Mouse (Mus musculus): ENCODE results near the gene Ccdc96. TPM values are rescaled to one million over a fixed set of nuclear protein-coding genes. Genes with fewer than 3 reads are reported as not detected.

The Ccdc96 gene
- total RNA-seq, 2 experiments from 2014 or later = 0.91 to 1.3 TPM

- DNase-seq (ENCODE audit: low spot score in 2 of 2) = no peak
Observed at GRCm38 (mm10) chr5:36523219-36523703, 38.9 kb downstream of the Ccdc96 start.

GRCm38 (mm10) chr5:36525216-36525615 is 40.8 kb downstream of the Ccdc96 start:
- no peak for DNase-seq (ENCODE audit: low spot score in 2 of 2)

DNA sequence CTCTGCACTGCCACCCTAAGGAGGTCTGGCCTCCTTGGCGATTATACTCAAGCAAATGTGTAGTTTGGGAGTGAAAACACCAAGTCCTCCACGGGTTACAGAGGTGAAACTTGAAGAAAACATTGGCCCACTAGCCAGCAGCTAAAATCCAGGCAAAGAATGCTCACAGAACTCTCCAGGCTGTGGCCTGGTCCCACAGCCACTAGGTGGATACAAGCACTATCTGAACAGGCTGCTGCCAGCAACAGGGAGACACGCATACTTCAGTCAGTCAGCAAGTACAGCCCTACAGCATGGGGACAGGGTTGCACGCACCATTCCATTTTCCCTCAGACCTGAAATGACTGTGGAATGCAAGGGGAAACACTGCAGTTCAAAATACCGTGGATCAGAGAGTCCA is 41.9 kb downstream of the Ccdc96 start:
- no peak for DNase-seq (ENCODE audit: low spot score in 2 of 2)

GRCm38 (mm10) chr5:36526921-36527320 is 42.5 kb downstream of the Ccdc96 start:
- no peak for DNase-seq (ENCODE audit: low spot score in 2 of 2)

DNA sequence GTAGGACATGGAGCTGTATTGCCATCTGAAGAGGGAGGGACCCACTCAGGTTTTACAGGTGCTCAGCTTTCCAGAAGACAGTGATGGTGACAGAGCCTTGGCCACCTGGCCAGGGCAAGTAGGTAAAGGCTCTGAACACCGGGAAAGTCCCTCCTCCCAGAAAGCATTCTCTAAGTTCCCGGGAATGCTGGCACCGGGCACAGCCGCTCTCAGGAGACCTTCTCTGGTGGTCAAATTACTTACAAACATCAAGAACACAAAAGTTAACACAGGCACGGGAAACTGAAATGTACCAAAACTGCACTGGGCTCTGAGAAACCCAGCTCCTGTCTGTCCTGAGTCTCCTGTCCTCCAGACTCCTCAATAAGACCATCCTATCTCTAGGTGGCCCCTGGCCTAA is 45.3 kb downstream of the Ccdc96 start:
- no peak for DNase-seq (ENCODE audit: low spot score in 2 of 2)

- peak; percentile 97 for DNase-seq (ENCODE audit: low spot score in 2 of 2)
Observed at GRCm38 (mm10) chr5:36530129-36530751, 45.9 kb downstream of the Ccdc96 start.

DNA sequence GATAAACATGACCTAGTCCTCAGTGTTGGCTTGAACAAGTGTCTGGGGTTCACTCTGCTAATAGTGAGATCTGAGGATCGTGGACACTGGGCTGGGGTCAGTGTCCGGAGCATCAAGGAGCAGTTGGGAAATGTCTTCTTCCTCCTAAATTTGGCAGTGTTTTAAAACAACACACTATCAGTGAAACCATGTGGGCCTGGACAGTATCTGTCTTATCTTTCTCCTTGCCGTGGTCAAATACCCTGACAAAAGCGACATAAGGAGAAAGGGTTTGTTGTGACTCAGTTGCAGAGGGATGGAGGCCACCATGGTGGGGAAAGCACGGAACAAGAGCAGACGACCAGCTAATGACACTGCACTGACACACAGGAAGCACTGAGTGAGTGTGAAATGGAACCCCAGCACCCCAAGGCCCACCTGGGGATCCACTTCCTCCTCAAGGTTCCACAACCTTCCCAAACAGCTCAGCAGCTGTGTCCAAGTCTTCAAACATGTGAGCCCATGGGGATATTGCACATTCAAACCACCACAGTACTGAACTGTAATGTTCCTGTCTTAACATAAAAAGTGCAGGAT is 50.2 kb downstream of the Ccdc96 start:
- no peak for DNase-seq (ENCODE audit: low spot score in 2 of 2)

- DNase-seq (ENCODE audit: low spot score in 2 of 2) = no peak
Observed at GRCm38 (mm10) chr5:36535438-36536176, 51.2 kb downstream of the Ccdc96 start.

GRCm38 (mm10) chr5:36536424-36536823 is 52.0 kb downstream of the Ccdc96 start:
- DNase-seq (ENCODE audit: low spot score in 2 of 2) = no peak

Other genes with a start within 250 kb of the Ccdc96 start
- gene Sorcs2, start 86.4 kb upstream of the Ccdc96 start, total RNA-seq (2021) = 10 to 100 TPM; 33.8 to 34.3 TPM
- gene Grpel1, start 19.6 kb upstream of the Ccdc96 start, total RNA-seq (2021) = 10 to 100 TPM; 22.8 to 24.0 TPM
- gene Tada2b, start 303 bp upstream of the Ccdc96 start, total RNA-seq (2021) = 10 to 100 TPM; 31.5 to 33.8 TPM
- 10 to 100 TPM; 71.6 to 73.0 TPM for gene Tbc1d14, start 108.7 kb downstream of the Ccdc96 start, total RNA-seq (2021)
- 10 to 100 TPM; 91.9 to 94.7 TPM for gene D5Ertd579e, start 211.4 kb downstream of the Ccdc96 start, total RNA-seq (2021)

Measured in left cerebral cortex, adult 18-20 months (tissue).